Mouse (Mus musculus): ENCODE measurements around the gene Scn7a. TPM values are rescaled to one million over a fixed set of nuclear protein-coding genes. Genes with fewer than 3 reads are reported as not detected.

Scn7a gene
- polyA plus RNA-seq, 1 experiment: 0.69 TPM

DNA sequence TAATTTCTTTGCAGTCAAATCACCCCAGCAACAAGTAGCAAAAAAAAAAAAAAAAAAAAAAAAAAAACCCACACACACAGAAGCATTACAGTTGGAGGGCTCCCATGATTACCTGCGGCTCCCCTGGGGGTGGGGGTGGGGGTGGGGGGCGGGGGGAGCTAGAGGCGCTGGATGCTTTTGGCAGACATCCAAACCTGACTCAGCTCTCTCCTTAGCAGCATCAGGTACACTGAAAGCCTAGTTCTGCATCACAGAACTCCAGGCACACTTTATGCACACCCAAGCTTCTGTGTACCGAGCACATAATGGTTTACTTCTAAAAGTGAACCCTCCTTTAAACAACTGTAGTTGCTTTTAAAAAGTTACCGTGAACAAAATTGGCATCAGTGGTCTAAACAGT is 152.0 kb downstream of the Scn7a start:
- 29% methylated on average over 5 of the region's 5 CpGs for WGBS
- DNase-seq (ENCODE audit: low read depth, low spot score): no peak

Other genes with a start within 250 kb of the Scn7a start
- gene Scn9a, start 150.0 kb downstream of the Scn7a start, polyA plus RNA-seq (2012; rRNA removed): 0.01 and 0.07 TPM in 2 replicates